Mouse (Mus musculus) lung, embryonic 14.5 days (tissue): ENCODE results near the gene Foxd4. TPM values are rescaled to one million over a fixed set of nuclear protein-coding genes. Genes with fewer than 3 reads are reported as not detected.

Experiments used
- ATAC-seq: fragments of 200-750 bp; cut with Nextera tagmentation; 2 replicates; pipeline ENCODE4 v1.8.0; 2017; ENCODE audit warnings: mild to moderate bottlenecking, moderate TSS enrichment, moderate library complexity; ENCODE audit not compliant: insufficient read depth
- DNase-seq: peaks from one replicate; pipeline ENCODE4 v3.0.0-alpha.2; 2015
- H3K27ac ChIP-seq: fragments of 300-500 bp; sonication (generic); 2 replicates; pipeline ENCODE4 v1.5.1; 2014; ENCODE audit warnings: low read depth, mild to moderate bottlenecking, moderate library complexity
- H3K27me3 ChIP-seq: fragments of 300-500 bp; sonication (generic); 2 replicates; pipeline ENCODE4 v1.6.1; 2014; ENCODE audit warnings: low read length, control low read depth; ENCODE audit not compliant: insufficient read depth
- H3K36me3 ChIP-seq: fragments of 300-500 bp; sonication (generic); 2 replicates; pipeline ENCODE4 v1.6.1; 2014; ENCODE audit warnings: control low read depth; ENCODE audit not compliant: insufficient read depth
- H3K4me1 ChIP-seq: fragments of 300-500 bp; sonication (generic); 2 replicates; pipeline ENCODE4 v1.6.1; 2014; ENCODE audit warnings: antibody characterized with exemption, control low read depth; ENCODE audit not compliant: insufficient read depth
- H3K4me2 ChIP-seq: fragments of 300-500 bp; sonication (generic); 2 replicates; pipeline ENCODE4 v1.6.1; 2014; ENCODE audit warnings: mild to moderate bottlenecking
- H3K4me3 ChIP-seq: fragments of 300-500 bp; sonication (generic); 2 replicates; pipeline ENCODE4 v1.5.1; 2014; ENCODE audit warnings: low read depth, low read length
- H3K9ac ChIP-seq: fragments of 300-500 bp; sonication (generic); 2 replicates; pipeline ENCODE4 v1.6.1; 2014
- H3K9me3 ChIP-seq: fragments of 300-500 bp; sonication (generic); 2 replicates; pipeline ENCODE4 v1.6.1; 2016; ENCODE audit warnings: low read depth, low read length, control low read depth
- CTCF ChIP-seq: IDR thresholded peaks from 2 replicates; pipeline ENCODE4 v1.5.1; 2016; ENCODE audit warnings: antibody characterized with exemption, low read depth
- WGBS: fragments of 180-500 bp; shearing (Covaris S2); extraction: QIAGEN DNeasy Blood & Tissue Kit; methylation state at CpG from one replicate; pipeline ENCODE4 v1.1.7; 2014; 5-methylcytosine and 5-hydroxymethylcytosine counted together
- polyA plus RNA-seq: library from polyadenylated mRNA; unstranded; fragments of >200 nt; fragmentation: Nextera tagmentation; extraction: Ambion mirVana; gene quantifications from 2 replicates; pipeline ENCODE4 v1.2.1, GENCODE M21; 2014

The Foxd4 gene
- not detected in 2 replicates for polyA plus RNA-seq

- no peak for ATAC-seq
- WGBS = 1% methylated on average over 27 of the region's 27 CpGs
Observed at GRCm38 (mm10) chr19:24900581-24901220, at the start of gene Foxd4. Foxd4 (minus strand) TSS chr19:24901197.

DNA sequence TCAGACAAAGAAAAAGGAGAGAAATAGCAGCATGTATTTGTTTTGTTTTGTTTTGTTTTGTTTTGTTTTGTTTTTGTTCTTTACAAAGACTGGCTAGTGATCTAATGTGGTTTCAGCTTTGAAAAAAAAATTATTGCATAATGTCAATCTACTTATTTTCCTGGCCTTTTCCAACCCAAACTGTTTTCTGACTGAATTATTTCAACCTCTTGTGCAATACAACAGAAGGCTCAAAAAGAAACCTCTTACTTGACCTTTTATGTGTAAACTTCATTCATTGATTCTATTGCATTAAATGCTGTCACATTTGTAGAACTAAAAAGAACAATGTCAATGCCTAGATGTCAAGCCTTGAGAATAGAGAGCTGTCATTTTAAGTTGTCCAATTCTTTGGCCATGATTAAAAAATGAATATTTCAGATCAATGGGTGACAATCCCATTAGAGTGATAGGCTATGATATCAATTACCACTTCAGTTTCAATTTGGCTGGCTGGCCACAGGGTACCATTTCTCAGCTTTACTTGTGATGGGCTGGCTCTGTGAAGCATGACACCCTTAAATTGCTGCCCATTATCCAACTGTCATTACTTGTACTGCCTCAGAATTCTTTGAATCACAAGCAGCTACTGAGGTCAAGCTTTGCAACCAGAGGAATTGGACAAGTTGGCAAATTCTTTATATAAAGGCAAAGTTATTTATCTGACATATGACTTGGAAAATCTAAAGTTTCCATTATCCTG is 44.7 kb upstream of the Foxd4 start:
- DNase-seq (no peak), ATAC-seq (no peak)
- no peak for TF ChIP-seq CTCF
- no peaks in the 10 kb centered on the region for H3K36me3 ChIP-seq
- no peaks in the 10 kb centered on the region for H3K9me3 ChIP-seq
- no peak overlapping the region for H3K27ac ChIP-seq
- H3K4me2 ChIP-seq = no peak overlapping the region
- no peaks in the 10 kb centered on the region for H3K27me3 ChIP-seq
- H3K9ac ChIP-seq = no peak overlapping the region
- H3K4me1 ChIP-seq = no peaks in the 10 kb centered on the region
- no peak overlapping the region for H3K4me3 ChIP-seq

More at GRCm38 (mm10) chr19:24900581-24901220, at the start of gene Foxd4:
- peak within 1 kb of the TSS; percentile 39 for H3K4me3 ChIP-seq
- no peaks in the 10 kb centered on the region for H3K36me3 ChIP-seq
- peaks cover 77% of the 10 kb centered on the region for H3K27me3 ChIP-seq
- no peaks in the 10 kb centered on the region for H3K9me3 ChIP-seq
- H3K4me2 ChIP-seq = peak within 1 kb of the TSS; percentile 65
- DNase-seq = no peak
- no peak for TF ChIP-seq CTCF
- no peak within 1 kb of the TSS for H3K9ac ChIP-seq
- no peak within 1 kb of the TSS for H3K27ac ChIP-seq
- H3K4me1 ChIP-seq = no peaks in the 10 kb centered on the region

DNA sequence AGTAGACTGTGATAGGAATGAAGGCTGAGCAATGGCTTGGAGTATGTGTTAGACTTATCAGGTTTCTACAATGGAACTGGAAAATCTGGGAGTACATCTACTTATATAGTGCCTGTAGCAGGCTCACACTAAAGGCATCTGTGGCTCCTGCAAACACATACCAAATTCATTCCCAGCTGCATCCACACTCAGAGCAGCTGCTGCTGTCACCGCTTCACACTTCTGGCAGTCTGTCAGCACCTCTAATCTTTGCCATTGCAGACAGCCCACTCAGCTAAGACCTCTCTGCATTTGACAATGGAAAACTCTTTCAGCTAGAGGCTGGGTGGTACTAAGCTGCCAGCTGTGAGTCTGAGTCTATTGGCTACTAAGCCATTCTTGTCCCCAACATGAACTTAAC is 36.1 kb upstream of the Foxd4 start:
- H3K4me3 ChIP-seq = no peak overlapping the region
- peaks cover 17% of the 10 kb centered on the region for H3K36me3 ChIP-seq
- WGBS = 59% methylated on average over 1 of the region's 1 CpGs
- H3K27me3 ChIP-seq = no peaks in the 10 kb centered on the region
- no peak overlapping the region for H3K9ac ChIP-seq
- H3K4me1 ChIP-seq = no peaks in the 10 kb centered on the region
- ATAC-seq (no peak), DNase-seq (peak; percentile 36)
- H3K9me3 ChIP-seq = no peaks in the 10 kb centered on the region
- no peak for TF ChIP-seq CTCF
- no peak overlapping the region for H3K4me2 ChIP-seq
- no peak overlapping the region for H3K27ac ChIP-seq

- Histone ChIP-seq H3K4me2 (no peak overlapping the region), H3K9ac (no peak overlapping the region), H3K27ac (no peak overlapping the region), H3K36me3 (0 out of 2 replicates have a peak, but pooled peaks cover 3% of the 10 kb centered on the region), H3K9me3 (no peaks in the 10 kb centered on the region), H3K27me3 (no peaks in the 10 kb centered on the region), H3K4me3 (no peak overlapping the region), H3K4me1 (no peaks in the 10 kb centered on the region)
- ATAC-seq (no peak), DNase-seq (no peak)
- WGBS = 52% methylated on average over 1 of the region's 1 CpGs
- TF ChIP-seq CTCF = no peak
Observed at GRCm38 (mm10) chr19:24929041-24929440, 28.0 kb upstream of the Foxd4 start.

- 89% methylated on average over 5 of the region's 5 CpGs for WGBS
- Histone ChIP-seq H3K27me3 (no peaks in the 10 kb centered on the region), H3K9me3 (no peaks in the 10 kb centered on the region), H3K9ac (no peak overlapping the region), H3K4me2 (no peak overlapping the region), H3K27ac (no peak overlapping the region), H3K4me1 (no peaks in the 10 kb centered on the region), H3K4me3 (no peak overlapping the region), H3K36me3 (peaks cover 28% of the 10 kb centered on the region)
- no peak for TF ChIP-seq CTCF
- ATAC-seq = no peak
- DNase-seq = no peak
Observed at GRCm38 (mm10) chr19:24920866-24921265, 19.9 kb upstream of the Foxd4 start.

DNA sequence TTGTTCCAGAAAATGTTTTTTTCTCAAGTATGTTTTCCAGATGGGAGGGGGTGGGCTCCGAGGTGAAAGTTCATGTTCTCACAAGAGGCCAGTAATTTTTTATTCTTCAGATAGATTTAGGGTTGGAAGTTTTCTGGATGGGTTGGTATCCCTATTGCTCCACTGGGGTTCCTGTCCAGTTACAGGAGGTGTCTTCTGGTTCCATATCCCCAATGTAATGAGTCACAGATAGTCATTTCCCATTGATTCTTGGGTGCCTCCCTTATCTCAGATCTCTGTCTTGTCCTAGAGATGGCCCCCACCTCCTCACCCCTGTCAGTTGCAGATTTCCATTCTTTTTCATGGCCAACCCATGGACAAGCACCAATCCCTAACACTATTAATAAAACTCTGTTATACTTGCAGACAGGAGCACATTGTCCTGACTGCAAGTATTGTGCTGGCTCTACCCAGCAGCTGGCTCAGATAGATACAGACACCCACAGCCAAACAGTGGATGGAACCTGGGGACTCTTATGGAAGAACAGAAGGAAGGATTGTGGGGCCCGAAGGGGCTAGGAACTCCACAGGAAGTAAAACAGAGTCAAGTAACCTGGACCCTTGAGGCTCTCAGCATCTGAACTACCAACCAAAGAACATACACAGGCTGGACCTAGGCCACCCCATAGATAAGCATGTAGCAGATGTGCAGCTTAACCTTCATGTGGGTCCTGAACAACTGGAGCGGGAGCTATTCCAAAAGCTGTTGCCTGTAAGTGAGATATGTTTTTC is 7.6 kb upstream of the Foxd4 start:
- no peak for TF ChIP-seq CTCF
- Histone ChIP-seq H3K9me3 (no peaks in the 10 kb centered on the region), H3K9ac (no peak overlapping the region), H3K4me3 (no peak overlapping the region), H3K4me1 (no peaks in the 10 kb centered on the region), H3K27me3 (0 out of 2 replicates have a peak, but pooled peaks cover 8% of the 10 kb centered on the region), H3K36me3 (no peaks in the 10 kb centered on the region), H3K27ac (no peak overlapping the region), H3K4me2 (no peak overlapping the region)
- DNase-seq = no peak
- WGBS = 82% methylated on average over 3 of the region's 3 CpGs
- ATAC-seq = no peak

DNA sequence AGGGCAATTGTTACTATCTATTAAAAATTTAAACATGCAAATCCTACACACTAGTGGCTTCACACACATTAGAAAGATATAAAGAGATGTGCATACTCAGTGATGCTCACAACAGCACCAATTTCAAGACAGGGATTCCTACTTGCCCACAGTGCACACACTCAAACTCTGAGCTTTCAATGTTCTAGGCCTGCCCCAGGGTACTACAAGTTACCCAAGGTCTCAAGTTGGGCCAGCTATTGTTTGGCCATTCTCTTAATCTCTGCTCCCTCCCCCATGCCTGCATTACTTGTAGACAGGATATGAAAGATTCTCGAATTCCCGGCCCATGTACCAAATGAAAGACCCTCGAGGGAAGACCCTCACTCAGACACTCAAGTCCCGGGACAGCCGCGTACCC is 6.7 kb upstream of the Foxd4 start:
- Histone ChIP-seq H3K9me3 (no peaks in the 10 kb centered on the region), H3K9ac (no peak overlapping the region), H3K27ac (no peak overlapping the region), H3K27me3 (peaks cover 11% of the 10 kb centered on the region), H3K4me3 (no peak overlapping the region), H3K4me2 (no peak overlapping the region), H3K4me1 (no peaks in the 10 kb centered on the region), H3K36me3 (no peaks in the 10 kb centered on the region)
- no peak for DNase-seq
- TF ChIP-seq CTCF = no peak
- ATAC-seq = no peak
- WGBS = 83% methylated on average over 4 of the region's 6 CpGs
